Mouse (Mus musculus) kidney, postnatal 36 days (tissue): ENCODE data around the gene Gm28372.

Source experiments
- DNase-seq, 2 experiments: peaks; one replicate each; pipeline ENCODE4 v3.0.0; 2021 to 2022; ENCODE audit warnings: mixed read lengths in 2 of 2

Gm28372 gene

DNA sequence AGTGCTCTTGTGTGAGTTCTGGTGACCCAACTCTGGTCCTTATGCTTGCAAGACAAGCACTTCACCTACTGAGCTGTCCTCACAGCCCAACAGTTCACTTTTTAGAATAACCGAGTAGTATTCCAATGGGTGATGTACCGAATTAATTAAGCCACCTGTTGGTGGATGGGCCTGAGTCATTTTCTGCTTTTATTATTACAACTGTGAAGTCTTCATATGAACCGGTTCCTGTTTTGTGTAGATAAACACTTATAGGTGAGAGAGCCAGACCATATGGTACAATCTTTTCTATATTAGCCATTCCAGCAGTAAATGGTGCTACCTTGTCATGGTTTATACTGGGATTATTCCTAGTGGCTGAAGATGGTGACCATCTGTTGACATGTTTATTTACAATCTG lies 7.7 kb downstream of the Gm28372 start:
- DNase-seq = no peak

DNA sequence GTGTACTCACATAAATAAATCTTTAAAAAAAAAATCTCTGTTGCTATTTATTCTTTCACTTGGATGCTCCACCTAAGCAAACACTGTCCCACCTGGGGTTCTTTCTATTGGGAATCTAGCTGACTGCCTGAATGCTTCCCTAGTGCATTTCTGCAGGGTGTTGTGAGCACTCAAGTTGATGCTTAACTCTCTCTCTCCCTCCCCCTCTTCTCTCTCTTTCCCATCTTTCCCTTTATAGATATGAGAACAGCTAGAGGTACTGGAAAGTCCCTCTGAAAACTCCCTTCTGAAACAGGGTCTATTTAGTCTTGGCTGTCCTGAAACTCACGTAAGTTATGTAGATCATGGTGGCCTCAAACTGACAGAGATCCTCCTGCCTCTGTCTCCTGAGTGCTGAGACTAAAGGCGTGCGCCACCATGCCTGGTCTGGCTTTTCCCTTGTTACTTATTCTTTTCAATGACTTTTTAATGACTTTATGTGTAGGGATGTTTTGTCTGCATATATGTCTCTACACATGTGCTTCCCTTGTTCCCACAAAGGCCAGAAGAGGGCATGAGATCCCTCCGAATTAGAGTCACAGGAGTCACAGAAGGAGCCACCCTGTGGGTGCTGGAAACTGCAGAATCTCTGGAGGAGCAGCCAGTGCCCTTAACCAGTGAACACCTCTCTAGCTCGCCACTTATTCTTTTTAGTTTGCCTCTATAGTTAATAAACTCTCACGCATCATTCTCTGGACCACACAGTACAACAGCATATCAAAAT lies 9.2 kb downstream of the Gm28372 start:
- DNase-seq = peak in 1 of 2 experiments; percentile 10

DNA sequence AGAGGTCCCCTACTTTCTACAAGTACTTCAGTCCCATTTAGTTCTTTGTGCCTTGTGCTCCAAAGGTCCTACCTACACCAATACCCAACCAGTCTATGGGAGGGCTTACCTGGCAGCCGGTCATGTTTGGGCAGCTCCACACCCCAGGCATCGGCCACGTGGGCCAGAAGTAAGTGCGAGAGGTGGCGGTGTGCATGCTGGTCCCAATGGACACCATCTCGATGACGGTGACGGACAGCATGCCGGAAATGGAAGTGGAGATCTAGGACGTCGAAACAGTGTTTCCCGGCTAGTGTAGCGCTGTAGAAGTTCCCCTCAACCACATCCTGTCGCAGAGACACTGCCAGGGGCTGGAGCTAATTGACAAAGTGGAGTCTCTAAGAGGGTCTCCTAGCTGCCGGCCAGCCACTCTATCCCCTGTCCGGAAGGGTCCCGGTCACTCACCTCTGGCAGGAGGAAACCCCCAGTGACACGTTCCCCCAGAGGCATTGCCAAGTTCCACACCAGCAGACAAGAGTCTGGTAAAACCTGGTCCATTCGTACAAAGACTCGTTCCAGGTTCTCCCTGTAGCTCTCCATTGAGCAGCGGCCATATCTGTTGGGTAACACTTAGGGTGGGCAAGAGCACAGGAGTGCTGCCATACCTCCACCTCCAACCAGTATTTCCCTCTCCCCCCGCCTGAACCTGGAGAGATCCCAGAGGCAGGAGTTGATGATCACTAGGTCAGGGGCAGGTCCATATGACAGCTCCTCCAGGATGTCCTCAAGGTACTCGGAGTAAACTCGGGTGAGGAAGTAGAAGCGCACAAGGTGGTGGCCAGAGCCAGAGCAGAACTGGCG lies 17.0 kb downstream of the Gm28372 start:
- DNase-seq = no peak

DNA sequence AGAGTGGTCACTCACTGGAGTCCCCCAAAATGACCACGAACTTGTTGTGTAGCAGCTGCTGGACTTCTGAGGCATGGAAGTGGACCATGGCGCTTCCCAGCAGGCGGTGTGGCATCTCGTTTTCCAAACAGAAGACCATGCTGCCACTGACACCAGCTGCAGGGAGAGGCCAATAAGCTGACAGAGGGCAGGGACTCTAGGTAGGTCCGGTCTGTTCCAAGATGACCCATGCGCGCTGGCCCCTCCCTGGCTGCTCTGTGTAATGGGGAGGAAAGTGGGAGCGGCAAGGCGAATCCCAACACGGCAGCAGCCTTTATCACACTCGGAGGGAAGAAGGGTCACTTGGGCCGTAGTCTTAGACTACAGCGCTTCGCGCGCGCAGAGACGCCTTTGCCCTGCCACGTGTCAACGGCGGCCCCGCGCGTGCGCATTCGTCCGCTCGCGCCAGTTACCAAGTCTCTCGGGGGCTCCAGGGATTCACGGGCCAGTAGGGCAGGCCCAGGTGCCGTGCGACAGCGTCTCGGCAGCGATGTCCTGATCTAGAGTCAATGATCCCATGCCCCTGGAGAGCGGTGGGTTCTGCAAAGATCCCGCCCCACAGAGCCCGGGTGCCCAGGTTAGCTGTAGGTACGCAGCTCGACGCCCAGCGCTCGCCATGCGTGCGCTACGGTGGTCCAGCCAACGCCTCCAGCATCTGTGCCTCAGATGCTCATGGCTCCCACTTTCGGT lies 18.5 kb downstream of the Gm28372 start:
- peak; percentile 75 to 87 for DNase-seq

DNA sequence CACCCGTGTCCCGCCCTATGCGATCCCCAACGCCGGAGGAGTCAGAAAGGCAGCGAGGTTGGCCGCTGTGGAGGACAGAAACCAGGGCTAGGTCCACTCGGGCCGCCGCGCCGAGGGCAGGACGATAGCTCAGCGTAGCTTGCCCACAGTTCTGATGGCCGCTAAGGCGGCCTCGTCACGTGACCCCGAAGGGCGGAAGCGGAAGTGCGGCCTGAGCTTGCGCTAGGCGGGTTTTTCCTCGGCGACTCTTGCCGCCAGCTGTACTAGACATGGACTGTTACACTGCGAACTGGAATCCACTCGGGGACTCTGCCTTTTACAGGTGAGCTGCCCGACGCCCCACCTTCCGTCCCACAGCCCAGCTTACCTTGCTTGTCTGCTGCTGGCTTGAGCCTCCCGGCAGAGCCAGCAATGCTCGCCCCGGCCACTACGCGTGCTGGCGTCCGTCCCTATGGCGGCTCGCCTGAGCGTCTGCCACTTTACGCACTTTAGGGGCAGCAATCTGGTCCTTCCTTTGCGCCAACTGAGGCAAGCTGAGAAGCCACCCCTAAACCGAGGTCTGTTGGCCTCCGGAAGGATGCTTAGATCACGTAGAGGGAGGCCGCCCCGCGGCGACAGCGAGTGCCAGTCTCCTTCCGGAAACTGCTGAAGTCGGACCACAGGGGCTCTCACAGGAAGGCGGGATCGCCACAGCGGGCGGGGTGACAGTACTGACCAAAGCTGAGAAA lies 19.3 kb downstream of the Gm28372 start, which contains the start of the genes Vps16 and Pced1a:
Vps16 (plus strand) TSS at position 214 of the 728 bp plus-strand sequence.
Pced1a (minus strand) TSS at position 576 of the 728 bp plus-strand sequence.
- DNase-seq = peak; percentile 93 to 96

DNA sequence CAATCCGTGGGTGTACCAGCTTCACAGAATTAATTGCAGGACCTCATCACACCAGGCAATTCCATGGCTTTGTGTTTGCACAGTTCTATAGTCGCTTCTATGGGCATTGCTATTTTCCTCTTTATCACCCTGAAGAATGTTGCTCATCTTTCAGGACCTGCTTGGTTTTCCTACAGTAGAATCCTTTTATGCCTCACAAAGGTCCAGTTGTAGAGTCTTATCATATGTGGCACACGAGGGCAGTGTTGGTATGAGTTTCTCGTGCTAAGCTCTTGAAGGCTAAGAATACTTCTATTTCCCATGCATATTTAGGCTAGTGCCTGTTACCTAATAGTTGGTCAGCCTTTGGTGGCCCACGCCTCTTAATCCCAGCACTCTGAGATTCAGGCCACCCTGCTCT lies 20.1 kb downstream of the Gm28372 start:
- DNase-seq = peak; percentile 12 to 26

DNA sequence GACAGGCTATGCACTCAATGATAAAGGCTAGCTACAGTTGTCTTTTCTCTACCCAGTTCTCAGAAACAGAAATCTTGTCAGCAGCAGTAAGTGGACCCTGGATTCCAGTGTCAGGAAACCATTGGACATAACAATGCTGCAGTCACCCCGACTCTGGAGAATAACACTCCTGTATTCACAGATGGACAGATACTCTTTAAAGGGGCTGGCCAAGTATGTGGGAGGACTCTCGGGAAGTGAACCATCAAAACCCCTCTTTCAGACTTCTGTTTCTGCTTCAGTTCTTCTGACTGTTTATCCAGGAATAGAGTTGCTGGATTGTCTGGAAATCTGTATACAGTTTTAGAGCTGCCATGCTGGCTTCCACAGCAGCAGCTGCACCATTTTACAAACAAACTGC lies 24.8 kb downstream of the Gm28372 start:
- no peak for DNase-seq

DNA sequence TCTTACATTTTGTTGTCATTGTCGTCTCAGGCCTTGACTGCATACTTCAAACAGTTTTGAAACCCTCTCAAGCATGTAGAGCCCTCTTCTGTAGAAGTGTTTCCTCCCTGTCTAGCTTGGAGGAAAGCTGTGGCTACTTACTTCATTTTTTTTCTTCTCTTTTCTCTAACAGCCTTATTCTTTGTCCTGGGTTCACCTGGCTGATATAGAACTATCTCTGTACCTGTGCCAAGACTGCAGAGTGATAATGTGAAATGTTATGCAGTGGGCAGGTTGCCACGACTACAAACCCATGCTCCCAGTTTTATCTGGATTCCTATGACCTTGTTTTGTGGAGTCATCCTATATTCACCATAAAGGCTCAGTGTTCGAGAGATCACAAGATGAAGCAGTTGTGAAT lies 25.4 kb downstream of the Gm28372 start:
- DNase-seq = no peak

DNA sequence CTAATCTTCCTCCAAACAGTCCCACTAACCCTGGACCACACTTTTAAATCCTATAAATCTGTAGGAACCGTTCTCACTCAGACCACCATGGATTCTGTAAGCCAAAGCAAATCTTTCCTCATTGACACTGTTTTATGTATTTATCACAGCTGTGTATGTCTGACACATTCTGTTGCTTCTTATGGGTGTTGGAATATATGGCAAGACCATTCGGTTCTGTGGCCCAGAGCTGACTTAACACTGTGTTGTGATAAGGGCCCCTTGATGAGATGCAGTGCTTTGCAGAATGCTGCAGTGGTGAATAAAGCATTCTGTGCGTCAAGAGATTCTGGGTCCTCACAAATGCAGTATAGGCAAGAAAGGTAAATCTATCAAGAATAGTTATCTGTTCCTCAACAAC lies 27.1 kb downstream of the Gm28372 start:
- no peak for DNase-seq

DNA sequence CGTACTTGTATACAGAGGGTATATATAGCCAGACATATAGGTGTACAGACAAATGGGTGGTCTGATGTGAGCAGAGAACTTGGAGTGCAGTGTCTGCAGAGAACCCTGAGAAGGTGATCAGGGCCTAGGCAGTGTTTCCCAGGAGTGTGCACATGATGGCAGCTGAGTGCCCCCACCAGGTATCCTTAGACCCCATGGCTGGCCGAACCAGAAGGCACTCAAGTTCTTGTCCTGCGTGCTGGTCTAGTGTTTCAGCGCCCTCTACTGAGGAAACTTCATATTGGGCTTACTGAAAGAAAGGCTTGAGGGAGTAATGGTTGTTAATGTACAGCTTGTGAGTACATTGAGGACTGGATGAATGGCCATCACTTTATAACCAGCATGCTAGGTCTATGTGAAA lies 28.1 kb downstream of the Gm28372 start:
- peak; percentile 56 to 67 for DNase-seq

DNA sequence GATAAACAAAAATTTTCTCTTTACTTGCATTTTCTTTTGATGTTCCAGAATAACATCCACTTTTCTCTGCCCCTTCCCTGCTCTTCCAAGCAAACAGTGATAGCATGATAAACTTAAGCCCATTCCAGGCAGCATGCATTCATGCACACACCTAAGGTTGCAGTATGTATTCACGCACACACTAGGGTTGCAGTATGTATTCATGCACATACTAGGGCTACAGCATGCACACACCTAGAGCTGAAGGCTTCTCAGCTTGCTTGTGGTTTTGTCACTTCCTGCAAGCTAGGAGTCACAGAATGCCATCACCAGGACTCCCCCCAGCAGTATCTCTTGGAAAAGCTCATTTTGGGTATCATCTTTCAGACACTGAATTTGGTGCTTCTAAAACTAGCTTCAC lies 31.7 kb downstream of the Gm28372 start:
- DNase-seq = no peak

DNA sequence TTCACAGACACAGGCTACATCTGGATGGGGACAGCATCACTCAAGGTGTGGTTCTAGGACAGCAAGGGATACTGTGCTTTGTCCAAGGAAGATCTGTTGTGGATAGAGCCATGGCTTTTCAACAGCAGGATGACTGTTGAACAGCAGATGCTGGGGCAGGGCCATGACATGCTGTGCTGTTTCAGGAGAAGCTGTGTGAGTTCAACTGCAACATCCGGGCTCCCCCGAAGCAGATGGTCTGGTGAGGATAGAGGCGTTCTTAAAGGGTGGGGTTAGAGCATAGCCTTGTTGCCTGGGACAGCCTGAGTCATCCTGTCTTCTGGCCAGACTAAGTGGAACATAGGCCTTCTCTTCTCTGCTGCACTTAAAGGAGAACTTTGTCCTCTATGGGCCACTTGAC lies 33.8 kb downstream of the Gm28372 start:
- no peak for DNase-seq

DNA sequence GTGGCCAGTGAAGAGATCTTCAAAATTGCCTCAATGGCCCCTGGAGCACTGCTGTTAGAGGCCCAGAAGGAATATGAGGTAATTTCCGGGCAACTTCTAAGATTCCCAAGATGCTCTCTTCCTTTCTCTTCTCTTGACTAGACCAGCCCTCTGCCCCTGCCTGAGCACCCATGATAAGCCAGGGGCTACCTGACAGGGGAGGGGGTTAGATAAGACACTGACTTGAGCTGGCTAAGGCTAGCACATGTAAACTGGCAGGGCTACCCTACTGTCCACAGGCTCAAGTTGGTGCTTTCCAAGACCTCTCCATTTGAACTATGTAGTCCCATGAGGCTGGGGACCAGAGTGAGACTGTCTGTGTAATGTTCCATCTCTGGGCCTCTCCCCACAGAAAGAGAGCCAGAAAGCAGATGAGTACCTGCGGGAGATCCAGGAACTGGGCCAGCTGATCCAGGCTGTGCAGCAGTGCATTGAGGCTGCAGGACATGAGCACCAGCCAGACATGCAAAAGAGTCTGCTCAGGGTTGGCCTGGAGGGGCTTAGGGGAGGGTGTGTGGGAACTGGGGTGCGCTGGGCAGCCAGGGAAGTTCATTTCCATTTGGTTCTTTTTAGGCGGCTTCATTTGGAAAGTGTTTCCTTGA lies 34.9 kb downstream of the Gm28372 start:
- no peak for DNase-seq

DNA sequence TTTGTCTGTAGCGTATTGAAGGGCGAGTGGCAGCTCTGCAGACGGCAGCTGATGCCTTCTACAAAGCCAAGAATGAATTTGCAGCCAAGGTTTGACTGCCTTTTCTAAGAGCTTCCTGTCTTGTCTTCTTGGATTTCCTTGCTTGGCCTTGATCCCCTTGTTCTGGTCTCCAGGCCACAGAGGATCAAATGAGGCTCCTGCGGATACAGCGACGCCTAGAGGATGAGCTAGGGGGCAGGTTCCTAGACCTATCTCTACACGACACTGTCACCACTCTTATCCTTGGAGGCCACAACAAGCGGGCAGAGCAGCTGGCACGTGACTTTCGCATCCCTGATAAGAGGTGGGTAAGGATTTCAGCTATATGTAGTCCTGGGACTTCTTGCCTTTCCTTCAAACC lies 37.1 kb downstream of the Gm28372 start:
- DNase-seq = no peak

DNA sequence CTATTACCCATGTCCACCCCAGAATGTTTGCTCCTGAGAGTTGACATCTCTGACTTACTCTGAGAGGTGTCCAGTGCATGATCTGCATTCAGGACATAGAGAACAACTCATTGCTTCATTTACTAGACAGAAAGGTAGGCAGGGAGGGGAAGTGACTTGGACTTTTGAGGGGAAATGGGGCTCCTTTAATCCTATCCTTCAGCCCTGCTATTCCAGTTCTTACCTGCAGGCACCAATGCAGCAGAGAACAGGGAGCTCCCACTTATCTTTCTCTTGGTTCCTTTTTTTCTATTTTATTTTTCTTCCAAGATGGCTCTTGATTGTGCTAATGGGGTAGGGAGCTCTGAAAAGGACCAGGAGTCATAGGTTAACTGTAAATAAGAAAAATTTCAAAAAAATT lies 43.4 kb downstream of the Gm28372 start:
- no peak for DNase-seq

DNA sequence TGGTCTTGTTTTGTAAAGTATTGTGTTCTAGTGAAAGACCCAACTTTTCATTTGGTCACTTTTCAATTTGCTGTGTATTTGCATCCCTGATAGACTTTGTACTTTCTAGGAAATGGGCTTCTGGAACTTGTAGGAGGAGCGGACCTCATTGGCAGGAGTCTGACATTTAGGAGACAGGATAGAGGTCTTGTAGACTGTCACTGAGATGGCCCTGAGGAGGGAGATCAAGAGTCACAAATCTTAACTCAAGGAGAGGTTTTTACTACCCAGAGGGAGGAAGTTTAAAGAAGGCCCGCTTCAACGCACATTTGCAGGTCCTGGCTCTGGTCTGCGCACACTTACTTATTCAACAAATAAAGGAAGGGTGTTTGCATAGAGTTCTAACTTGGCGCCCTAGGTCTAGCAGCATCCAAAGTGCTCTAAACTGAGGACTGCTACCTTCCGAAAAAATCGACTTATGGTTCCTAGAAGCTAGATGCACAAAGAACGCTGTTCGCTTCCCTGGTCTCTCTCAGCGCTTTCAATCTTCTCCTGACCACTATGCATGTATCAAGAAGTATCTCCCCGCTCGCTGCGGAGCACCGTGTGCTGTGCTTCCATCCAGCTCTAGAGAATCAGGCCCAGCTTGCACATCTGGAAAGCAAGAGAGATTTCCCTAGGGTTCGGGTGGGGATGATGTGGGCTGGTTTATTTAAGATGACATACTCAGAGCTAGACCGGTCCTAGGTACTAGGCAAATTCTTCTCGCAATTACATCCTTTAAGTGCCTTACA lies 44.2 kb downstream of the Gm28372 start:
- DNase-seq = peak; percentile 38 to 49

DNA sequence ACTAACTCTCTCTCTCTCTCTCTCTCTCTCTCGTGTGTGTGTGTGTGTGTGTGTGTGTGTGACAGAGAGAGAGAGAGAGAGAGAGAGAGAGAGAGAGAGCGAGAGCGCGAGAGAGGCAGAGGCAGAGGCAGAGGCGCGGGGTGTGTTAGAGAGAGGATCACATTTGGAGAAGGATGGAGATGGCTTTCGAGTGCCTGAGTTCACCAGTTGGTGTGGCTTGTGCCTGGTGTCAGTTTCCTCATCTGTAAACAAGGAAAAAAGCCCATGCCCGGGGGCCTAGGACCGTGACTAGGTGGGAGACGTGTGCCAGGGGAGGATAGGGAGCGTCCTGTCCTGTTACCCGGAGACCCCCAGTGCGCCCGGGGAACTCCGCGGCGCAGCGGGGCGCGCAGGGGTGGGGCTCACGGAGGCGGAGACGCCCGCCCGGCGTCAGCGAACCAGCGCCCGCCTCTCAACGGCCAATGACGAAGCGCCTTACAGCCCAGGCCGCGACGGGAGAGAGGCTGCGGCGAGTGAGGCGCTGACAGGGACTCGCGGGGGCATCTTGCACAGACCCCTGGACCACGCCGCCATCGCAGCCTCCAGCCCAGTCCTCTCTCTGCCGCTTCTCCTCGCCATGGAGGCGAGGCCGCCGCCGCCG lies 44.9 kb downstream of the Gm28372 start, which contains the start of gene Ptpra:
Ptpra (plus strand) TSS at position 485 of the 640 bp plus-strand sequence.
- DNase-seq = peak; percentile 89 to 95

DNA sequence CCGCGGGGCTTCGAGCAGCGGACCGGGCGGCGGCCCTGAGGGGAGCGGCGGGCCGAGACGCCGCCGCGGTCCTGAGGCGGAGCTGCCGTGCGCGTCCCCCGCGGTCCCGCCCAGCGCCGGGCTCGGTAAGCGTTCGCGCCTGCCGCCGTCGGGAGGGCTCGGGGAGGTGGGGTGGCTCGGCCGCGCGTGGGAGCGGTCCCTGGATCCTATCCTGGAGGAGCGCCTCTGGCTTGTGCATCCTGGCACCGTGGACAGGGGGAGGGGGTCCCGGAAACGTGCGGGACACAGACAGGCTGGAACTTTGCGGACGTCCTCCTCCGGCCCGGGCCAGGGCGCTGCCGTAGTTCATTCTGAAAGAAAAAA lies 45.4 kb downstream of the Gm28372 start:
- peak; percentile 67 to 83 for DNase-seq

DNA sequence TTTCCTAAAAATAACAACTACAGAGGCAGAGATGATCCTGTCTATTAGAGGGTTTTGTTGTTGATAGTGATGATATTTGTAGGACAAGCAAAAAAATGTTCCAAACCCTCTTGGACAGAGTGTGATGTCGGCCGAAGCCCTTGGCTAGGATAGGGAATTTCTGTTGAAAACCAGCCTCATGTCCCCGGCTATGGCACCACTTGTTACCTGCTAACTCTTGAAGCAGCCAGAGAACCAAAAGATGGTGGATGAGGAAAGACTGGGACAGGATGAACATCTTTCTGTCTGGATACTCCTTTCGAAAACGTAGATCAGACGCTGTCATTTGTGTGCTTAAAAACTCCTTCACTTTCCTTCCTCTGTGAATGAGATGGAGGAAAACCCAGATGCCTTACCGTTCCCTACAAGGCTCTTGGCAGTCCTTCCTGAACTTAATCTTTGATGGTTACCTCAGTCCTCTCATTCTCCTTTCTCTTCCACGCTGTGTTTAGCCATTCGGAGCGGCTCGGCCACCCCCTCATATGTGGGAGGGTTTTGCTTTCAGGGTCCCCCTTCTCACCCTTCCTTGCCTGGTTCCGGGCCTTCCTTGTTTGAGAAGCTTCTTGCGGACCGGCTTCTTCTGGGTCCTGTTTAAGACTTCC lies 46.2 kb downstream of the Gm28372 start:
- no peak for DNase-seq

DNA sequence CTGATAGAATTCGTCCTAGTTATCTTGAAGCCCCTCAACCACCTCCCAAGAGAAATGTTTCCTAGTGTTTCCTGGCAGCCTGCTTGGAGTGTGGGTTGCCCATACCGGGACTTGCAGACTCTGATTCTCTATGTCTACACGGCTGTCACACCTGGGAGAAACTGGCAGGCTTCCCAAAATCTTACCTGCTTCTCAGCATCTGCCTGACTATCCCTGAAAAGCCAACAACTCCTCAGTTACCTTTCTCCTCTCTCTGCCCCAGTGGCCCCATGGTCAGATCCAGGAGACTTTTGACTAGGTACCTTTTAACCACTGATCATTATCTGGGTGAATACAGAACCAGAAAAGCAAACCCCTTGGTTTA lies 46.7 kb downstream of the Gm28372 start:
- no peak for DNase-seq
